Mouse (Mus musculus): ENCODE data around the gene Pxmp4.

DNA sequence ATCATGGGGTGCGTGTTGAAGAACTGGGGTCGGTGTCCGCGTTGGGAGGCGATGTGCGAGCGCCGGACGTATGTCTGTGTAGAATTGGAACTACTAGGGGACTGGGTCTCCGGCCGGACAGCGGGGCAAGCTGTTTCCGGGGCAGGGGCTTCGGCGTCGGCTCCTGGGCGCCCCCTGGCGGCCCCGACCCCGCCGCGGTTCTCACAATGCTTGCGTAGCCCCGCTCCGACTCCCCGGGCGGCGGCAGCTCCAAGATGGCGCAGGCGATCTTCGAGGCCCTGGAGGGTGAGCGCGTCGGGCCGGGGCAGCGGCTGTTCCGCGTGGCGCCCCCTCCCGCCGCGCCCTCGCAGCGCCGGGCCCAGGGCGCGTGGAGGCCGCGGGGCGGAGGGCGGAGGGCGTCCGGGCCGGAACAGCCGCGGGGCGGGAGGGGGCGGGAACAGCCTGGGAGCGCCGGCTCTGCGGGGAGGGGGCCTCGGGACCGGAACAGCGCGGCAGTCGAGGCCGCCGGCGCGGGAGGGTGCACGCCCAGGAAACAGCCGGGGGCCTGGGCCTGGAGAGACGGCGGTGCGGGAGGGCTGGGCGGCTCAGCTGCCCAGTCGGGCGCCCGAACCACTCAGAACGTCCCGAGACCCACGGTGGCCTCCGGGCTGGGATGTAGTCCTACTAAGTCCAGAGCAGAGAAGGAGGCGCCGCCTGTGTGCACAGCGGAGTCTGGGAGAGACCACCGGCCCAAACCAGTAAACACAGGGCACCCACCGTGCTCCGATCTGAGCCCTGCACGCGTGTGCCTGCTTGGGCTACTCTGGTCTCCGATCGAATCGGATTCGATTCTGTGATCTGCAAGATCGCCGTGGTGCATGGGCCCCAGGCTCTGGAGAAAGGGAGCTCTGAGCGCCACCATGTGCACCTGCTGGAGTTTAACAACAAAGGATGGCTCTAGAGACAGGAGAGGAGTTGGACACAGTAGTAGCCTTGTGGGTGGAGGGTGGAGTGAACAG, 9.9 kb upstream of the Pxmp4 start, which contains the start of the genes Zfp341 and 4930519P11Rik:
- TF ChIP-seq CTCF (IDR thresholded peaks at IDR 0.05; ENCODE audit: low read depth), result peak; percentile 83
- TF ChIP-seq EP300 (optimal IDR thresholded peaks at IDR 0.05), result no peak
